Mouse (Mus musculus): ENCODE results near the gene Tedc1. TPM values are rescaled to one million over a fixed set of nuclear protein-coding genes. Genes with fewer than 3 reads are reported as not detected.
A peak's percentile ranks its signal among the peaks of the same experiment; 100 is the strongest.

Gene Tedc1
- 31.4 and 34.5 TPM in 2 replicates for polyA plus RNA-seq (2015; fragmentation: Nextera tagmentation; extraction: Ambion mirVana)

DNA sequence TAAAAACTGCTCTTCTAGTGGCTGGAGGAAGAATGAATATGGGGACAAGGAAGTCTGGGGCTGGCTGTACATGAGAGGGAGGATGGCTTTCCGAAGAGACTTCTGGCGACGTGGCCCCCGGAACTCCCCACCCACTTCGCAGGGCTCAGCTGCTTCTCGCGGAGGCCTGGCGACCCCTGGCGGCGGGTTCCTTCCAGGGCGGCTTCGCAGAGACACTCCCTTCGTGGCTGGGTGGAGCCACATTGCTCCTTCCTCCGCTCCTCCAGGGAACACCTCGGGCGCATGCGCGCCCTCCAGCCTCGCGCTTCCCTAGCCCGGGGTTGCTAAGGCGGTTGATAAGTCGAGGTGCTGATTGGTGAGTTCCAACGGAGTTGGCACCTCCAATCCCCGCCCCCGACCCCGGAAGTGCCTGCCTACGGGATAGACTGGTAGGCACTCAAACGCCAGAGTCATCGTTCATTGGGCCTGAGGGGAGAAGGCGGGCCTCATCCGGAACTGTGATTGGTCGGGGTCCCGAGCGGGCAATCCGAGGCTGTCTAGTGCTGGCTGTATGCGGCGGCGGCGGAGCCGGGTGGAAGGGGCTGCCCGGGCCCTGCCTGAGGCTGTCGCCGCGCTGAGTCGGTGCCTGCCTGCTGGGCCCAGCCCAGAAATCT lies at the start of gene Tedc1:
Gene Tedc1, plus strand, starts transcription at position 535 of the 653 bp plus-strand sequence.
- H3K4me3 ChIP-seq (ENCODE audit: low read length): peak within 1 kb of the TSS; percentile 84
- no peaks in the 10 kb centered on the region for H3K9me3 ChIP-seq (ENCODE audit: control insufficient read depth, low read length)
- peak within 1 kb of the TSS; percentile 88 for H3K4me2 ChIP-seq (ENCODE audit: low read depth, low read length)
- under 1% methylated on average over 46 of the region's 46 CpGs for WGBS
- peaks cover 7% of the 10 kb centered on the region for H3K36me3 ChIP-seq (ENCODE audit: control insufficient read depth, insufficient read depth, low read length)
- peak; percentile 95 for ATAC-seq (ENCODE audit: low read depth)
- peaks cover 25% of the 10 kb centered on the region for H3K4me1 ChIP-seq (replicated peaks; ENCODE audit: control insufficient read depth, insufficient read depth, low read length)
- H3K27ac ChIP-seq (ENCODE audit: low read length): peak within 1 kb of the TSS; percentile 96
- H3K9ac ChIP-seq (ENCODE audit: low read length): peak within 1 kb of the TSS; percentile 77
- no peaks in the 10 kb centered on the region for H3K27me3 ChIP-seq (ENCODE audit: control insufficient read depth, insufficient read depth, low read depth, low read length)

DNA sequence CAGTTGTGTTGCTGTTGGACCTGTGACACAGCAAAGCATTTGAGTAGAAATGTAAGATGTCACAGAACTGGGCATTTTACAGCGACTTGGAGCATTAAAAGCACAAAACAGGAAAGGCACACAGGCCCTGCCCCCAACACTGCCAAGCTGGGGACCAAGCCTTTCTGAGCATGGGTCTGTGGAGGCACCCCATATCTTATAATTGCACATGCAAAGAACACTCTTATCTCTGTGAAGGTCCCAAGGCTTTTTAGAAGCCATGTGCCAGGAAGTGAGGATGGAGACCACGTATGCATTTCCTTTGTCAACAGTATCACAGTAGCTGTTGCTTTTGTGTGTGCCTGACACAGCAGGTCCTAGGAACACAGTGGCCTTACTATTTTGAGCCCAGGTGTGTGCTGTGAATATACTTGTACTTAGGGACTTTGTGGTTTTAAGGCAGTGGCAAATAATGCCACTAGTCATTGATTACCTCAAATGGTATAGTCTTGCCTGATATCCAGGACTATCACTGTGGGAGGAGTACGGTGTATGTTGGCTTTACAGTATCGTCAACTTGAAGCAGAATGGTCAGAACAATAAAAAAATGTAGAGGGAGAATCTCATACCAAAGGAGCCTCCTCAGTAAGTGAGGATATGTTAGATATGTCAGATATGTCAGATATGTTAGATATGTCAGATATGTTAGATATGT lies 48.6 kb upstream of the Tedc1 start:
- Histone ChIP-seq H3K36me3 (ENCODE audit: control insufficient read depth, insufficient read depth, low read length) (0 out of 2 replicates have a peak, but pooled peaks cover 3% of the 10 kb centered on the region), H3K27ac (ENCODE audit: low read length) (no peak overlapping the region), H3K27me3 (ENCODE audit: control insufficient read depth, insufficient read depth, low read depth, low read length) (no peaks in the 10 kb centered on the region), H3K9me3 (ENCODE audit: control insufficient read depth, low read length) (peaks cover 4% of the 10 kb centered on the region; the same call in 1 of the 2 replicates), H3K4me2 (ENCODE audit: low read depth, low read length) (no peak overlapping the region), H3K4me1 (replicated peaks; ENCODE audit: control insufficient read depth, insufficient read depth, low read length) (peaks cover 8% of the 10 kb centered on the region), H3K4me3 (ENCODE audit: low read length) (no peak overlapping the region), H3K9ac (ENCODE audit: low read length) (no peak overlapping the region)
- 74% methylated on average over 4 of the region's 4 CpGs for WGBS
- no peak for ATAC-seq (ENCODE audit: low read depth)

DNA sequence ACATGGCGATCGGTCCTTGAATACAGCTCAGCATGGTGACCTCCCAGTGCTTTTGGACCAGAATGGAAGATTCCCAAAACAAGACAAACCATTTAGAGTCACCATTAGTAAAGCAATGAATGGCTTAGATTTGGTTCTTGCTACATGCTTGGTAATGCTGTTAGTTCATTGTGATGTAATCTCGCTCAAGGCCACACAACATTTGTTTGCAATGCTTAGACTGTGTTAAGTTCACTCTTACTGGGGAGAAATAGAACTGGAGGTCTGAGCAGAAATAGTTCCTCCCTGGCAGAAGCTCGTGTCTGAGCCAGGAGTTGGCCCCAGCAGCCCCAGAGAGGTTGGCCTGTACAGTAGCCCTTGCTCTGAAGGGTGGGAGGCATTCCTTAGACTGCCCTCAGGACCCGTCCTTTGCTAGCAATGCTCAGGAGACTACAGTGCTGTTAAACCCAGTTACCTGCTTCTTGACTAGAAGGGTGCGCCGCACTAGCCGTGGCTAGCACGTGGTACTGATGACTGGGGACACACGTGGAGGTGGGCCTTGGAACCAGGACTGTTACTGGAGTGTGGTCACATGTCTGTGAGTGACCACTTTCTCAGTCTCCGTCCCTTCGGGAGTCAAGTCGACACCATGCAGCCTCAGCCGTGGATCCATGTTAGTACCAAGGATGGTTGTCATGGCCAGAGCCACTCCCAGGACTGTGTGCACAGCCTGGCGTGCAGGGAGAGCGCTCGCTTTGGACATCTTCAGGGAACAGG lies 47.5 kb upstream of the Tedc1 start:
- H3K4me3 ChIP-seq (ENCODE audit: low read length): no peak overlapping the region
- 82% methylated on average over 17 of the region's 17 CpGs for WGBS
- no peak for ATAC-seq (ENCODE audit: low read depth)
- no peak overlapping the region for H3K4me2 ChIP-seq (ENCODE audit: low read depth, low read length)
- 0 out of 2 replicates have a peak, but pooled peaks cover 3% of the 10 kb centered on the region for H3K36me3 ChIP-seq (ENCODE audit: control insufficient read depth, insufficient read depth, low read length)
- no peak overlapping the region for H3K9ac ChIP-seq (ENCODE audit: low read length)
- H3K27me3 ChIP-seq (ENCODE audit: control insufficient read depth, insufficient read depth, low read depth, low read length): no peaks in the 10 kb centered on the region
- peaks cover 4% of the 10 kb centered on the region; the same call in 1 of the 2 replicates for H3K9me3 ChIP-seq (ENCODE audit: control insufficient read depth, low read length)
- no peak overlapping the region for H3K27ac ChIP-seq (ENCODE audit: low read length)
- H3K4me1 ChIP-seq (replicated peaks; ENCODE audit: control insufficient read depth, insufficient read depth, low read length): peaks cover 8% of the 10 kb centered on the region

DNA sequence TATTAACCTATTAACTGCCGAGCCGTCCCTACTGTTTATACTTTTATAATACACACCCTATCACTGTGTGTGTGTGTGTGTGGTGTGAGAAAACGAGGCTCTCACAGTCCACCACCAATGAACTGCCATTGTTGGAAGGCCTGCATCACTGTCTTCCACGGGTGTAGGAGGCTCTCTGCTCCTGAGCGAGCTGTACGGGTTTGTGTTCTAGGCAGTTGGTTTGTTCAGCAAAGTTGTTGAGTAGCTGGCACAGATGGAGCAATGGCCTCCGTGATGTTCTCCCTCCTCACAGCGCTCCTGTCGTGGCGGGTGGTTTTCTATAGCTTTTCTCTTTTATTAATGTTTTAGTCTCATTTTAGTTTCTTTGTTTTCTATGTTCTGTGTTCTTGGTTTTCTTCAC lies 46.4 kb upstream of the Tedc1 start:
- Histone ChIP-seq H3K4me1 (replicated peaks; ENCODE audit: control insufficient read depth, insufficient read depth, low read length) (peaks cover 8% of the 10 kb centered on the region), H3K36me3 (ENCODE audit: control insufficient read depth, insufficient read depth, low read length) (peaks cover 3% of the 10 kb centered on the region; the same call in 1 of the 2 replicates), H3K27me3 (ENCODE audit: control insufficient read depth, insufficient read depth, low read depth, low read length) (no peaks in the 10 kb centered on the region), H3K27ac (ENCODE audit: low read length) (no peak overlapping the region), H3K9me3 (ENCODE audit: control insufficient read depth, low read length) (peaks cover 4% of the 10 kb centered on the region; the same call in 1 of the 2 replicates), H3K9ac (ENCODE audit: low read length) (no peak overlapping the region), H3K4me2 (ENCODE audit: low read depth, low read length) (no peak overlapping the region), H3K4me3 (ENCODE audit: low read length) (no peak overlapping the region)
- no peak for ATAC-seq (ENCODE audit: low read depth)
- WGBS: 72% methylated on average over 10 of the region's 10 CpGs

DNA sequence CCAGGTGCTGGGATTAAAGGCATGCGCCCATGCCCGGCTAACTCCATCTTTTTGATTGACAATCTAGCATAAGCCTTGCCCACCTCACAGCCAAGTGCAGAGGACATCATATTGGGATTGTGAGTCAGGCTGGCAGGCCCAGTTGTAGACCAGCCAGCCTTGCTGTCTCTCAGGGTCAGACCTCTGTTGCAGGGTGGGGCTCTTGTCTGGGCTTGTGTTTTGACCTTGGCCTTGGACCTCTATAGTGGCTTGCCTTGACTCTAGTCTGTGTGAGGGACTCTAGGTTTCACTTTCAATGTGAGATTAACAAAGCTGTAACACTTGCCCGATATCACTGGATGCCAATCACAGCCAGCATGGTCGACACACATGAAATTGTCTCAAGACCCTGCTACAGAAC lies 42.1 kb upstream of the Tedc1 start:
- Histone ChIP-seq H3K4me3 (ENCODE audit: low read length) (no peak overlapping the region), H3K4me2 (ENCODE audit: low read depth, low read length) (no peak overlapping the region), H3K9ac (ENCODE audit: low read length) (no peak overlapping the region), H3K27me3 (ENCODE audit: control insufficient read depth, insufficient read depth, low read depth, low read length) (no peaks in the 10 kb centered on the region), H3K4me1 (replicated peaks; ENCODE audit: control insufficient read depth, insufficient read depth, low read length) (no peaks in the 10 kb centered on the region), H3K36me3 (ENCODE audit: control insufficient read depth, insufficient read depth, low read length) (peaks cover 25% of the 10 kb centered on the region), H3K9me3 (ENCODE audit: control insufficient read depth, low read length) (no peaks in the 10 kb centered on the region), H3K27ac (ENCODE audit: low read length) (no peak overlapping the region)
- no peak for ATAC-seq (ENCODE audit: low read depth)
- WGBS: 91% methylated on average over 4 of the region's 4 CpGs

DNA sequence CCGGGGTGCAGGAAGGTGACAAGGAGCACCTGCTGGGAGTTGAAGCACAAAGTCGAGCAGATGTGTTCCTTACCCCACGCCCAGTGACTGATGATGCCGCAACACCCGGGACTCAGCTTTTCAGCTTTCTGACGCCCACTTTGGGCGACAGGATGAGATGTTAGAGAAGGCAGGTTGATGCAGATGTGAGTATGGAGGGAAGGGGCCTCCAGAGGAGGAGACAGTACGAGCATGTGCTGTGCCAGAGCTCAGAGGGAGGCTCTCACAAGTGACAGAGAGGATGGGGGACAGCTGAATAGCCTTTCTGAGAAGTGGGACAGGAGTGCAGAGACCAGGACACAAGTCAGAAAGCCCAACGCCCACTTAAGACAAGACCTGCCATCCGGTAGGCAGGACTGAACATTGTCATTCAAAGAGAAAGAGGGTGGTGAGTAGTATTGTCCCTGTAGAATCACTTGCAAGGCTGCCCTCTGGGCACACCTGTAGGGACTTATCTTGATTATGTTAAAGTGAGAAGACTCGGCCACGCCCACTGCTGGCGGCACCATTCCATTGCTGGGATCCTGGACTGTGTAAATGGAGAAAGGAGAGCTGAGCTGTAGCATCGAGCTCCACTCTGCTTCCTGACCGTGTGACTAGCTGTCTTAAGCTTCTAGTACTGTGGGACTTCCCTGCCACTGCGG lies 41.2 kb upstream of the Tedc1 start:
- peaks cover 27% of the 10 kb centered on the region for H3K36me3 ChIP-seq (ENCODE audit: control insufficient read depth, insufficient read depth, low read length)
- no peak overlapping the region for H3K4me3 ChIP-seq (ENCODE audit: low read length)
- H3K9ac ChIP-seq (ENCODE audit: low read length): no peak overlapping the region
- no peak overlapping the region for H3K4me2 ChIP-seq (ENCODE audit: low read depth, low read length)
- 70% methylated on average over 16 of the region's 16 CpGs for WGBS
- H3K27me3 ChIP-seq (ENCODE audit: control insufficient read depth, insufficient read depth, low read depth, low read length): no peaks in the 10 kb centered on the region
- H3K4me1 ChIP-seq (replicated peaks; ENCODE audit: control insufficient read depth, insufficient read depth, low read length): no peaks in the 10 kb centered on the region
- ATAC-seq (ENCODE audit: low read depth): no peak
- H3K9me3 ChIP-seq (ENCODE audit: control insufficient read depth, low read length): no peaks in the 10 kb centered on the region
- no peak overlapping the region for H3K27ac ChIP-seq (ENCODE audit: low read length)

DNA sequence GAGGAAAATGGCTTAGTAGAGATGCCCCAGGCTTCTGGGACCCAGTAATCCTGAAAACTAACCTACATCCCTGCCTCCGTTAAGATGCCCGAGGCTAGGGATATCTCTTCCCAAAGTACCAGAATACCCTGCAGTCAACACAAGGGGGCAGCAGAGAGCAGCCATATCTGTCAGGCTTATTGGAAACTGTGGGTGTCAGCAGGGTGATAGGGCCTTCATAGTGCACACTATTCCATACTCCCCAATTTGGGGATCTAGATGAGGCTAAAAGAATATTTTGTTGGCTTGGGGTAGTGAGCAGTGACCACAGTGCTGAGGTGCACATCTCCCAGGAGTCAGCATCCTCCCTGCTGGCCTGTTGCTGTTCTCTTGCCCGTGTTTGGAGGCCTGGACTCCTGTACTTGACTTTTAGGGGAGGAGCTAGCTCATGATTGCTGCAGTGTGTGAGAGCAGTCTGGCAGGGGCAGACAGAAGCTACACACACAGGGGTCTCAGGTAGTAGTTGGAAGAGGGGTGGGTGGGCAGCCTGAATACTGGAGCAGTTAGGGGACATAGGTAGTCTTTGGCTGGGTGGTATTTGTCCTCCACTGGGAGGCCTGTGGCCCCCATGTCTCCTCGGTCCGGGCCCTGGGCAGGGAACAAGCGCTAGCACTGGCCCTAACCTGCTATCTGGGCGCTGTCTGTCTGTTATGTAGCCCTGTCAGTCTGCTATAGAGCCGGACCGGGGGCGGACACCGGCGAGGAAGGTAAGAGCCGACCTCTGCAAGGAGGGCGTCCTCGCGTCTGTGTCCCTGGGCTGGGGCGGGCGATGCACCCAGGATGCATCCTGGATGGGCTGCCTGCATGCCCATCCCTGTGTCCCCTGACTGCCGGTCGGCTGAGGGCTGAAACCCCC lies 36.5 kb upstream of the Tedc1 start:
- H3K4me3 ChIP-seq (ENCODE audit: low read length): no peak overlapping the region
- no peaks in the 10 kb centered on the region for H3K4me1 ChIP-seq (replicated peaks; ENCODE audit: control insufficient read depth, insufficient read depth, low read length)
- H3K27me3 ChIP-seq (ENCODE audit: control insufficient read depth, insufficient read depth, low read depth, low read length): no peaks in the 10 kb centered on the region
- H3K4me2 ChIP-seq (ENCODE audit: low read depth, low read length): no peak overlapping the region
- H3K36me3 ChIP-seq (ENCODE audit: control insufficient read depth, insufficient read depth, low read length): peaks cover 67% of the 10 kb centered on the region
- no peaks in the 10 kb centered on the region for H3K9me3 ChIP-seq (ENCODE audit: control insufficient read depth, low read length)
- WGBS: 82% methylated on average over 20 of the region's 20 CpGs
- ATAC-seq (ENCODE audit: low read depth): peak; percentile 77
- H3K9ac ChIP-seq (ENCODE audit: low read length): no peak overlapping the region
- no peak overlapping the region for H3K27ac ChIP-seq (ENCODE audit: low read length)

DNA sequence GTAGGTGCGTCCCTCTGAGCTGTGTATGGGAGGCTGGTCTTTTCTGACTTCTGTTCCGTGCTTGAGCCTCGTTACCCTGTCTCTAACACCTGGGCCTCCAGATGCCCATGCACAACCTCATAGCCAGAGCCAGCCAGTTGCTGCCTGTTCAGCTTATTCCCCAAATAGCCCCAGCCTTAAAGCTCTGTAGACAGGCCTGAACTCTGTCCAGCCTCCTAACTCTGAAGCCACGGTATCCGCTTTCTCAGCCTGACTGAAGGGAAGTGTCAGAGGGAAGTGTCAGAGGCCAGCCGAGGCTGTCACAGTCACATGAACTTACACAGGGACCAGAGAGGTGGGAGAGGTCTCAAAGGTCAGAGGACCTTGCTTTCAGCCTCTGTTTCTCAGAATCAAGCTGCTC lies 31.5 kb upstream of the Tedc1 start:
- no peak overlapping the region for H3K27ac ChIP-seq (ENCODE audit: low read length)
- ATAC-seq (ENCODE audit: low read depth): no peak
- 74% methylated on average over 6 of the region's 6 CpGs for WGBS
- no peaks in the 10 kb centered on the region for H3K9me3 ChIP-seq (ENCODE audit: control insufficient read depth, low read length)
- no peak overlapping the region for H3K4me3 ChIP-seq (ENCODE audit: low read length)
- no peaks in the 10 kb centered on the region for H3K27me3 ChIP-seq (ENCODE audit: control insufficient read depth, insufficient read depth, low read depth, low read length)
- H3K36me3 ChIP-seq (ENCODE audit: control insufficient read depth, insufficient read depth, low read length): peaks cover 83% of the 10 kb centered on the region
- no peak overlapping the region for H3K4me2 ChIP-seq (ENCODE audit: low read depth, low read length)
- no peak overlapping the region for H3K9ac ChIP-seq (ENCODE audit: low read length)
- H3K4me1 ChIP-seq (replicated peaks; ENCODE audit: control insufficient read depth, insufficient read depth, low read length): no peaks in the 10 kb centered on the region
